Mouse (Mus musculus) central nervous system, embryonic 14 days (tissue): ENCODE data around the gene 1700122O11Rik. TPM values are rescaled to one million over a fixed set of nuclear protein-coding genes. Genes with fewer than 3 reads are reported as not detected.

Source experiments
- polyA plus RNA-seq: library from polyadenylated mRNA; depleted of rRNA; stranded (reverse); fragments of >200 nt; gene quantifications from 2 replicates; pipeline ENCODE4 v1.2.3, GENCODE M21; 2012; rRNA removed

Gene 1700122O11Rik
- not detected in 2 replicates for polyA plus RNA-seq

DNA sequence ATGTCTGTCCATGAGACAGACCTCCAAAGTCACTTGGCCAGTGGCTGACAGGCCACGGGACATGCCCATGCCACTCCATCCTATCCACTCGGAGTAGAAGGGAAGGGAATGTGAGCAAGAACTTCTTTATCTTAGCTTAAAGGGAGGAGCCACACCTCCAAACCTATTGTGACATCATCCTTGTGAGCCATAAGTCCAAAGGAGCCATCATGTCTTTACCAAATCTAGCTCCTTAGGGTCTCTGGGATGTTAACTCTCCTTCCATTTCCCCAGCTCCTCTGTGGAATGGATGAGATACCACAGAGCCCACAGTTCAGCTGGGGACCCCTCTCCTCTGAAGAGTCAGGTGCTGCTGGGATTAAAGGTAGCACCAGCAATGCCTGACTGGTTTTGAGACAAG, at the start of gene 1700122O11Rik:
Gene 1700122O11Rik, minus strand, starts transcription at position 101 of the 400 bp plus-strand sequence.

Other genes starting within 250 kb of the 1700122O11Rik start
- 37.4 and 87.0 TPM in 2 replicates for gene Mdfi, start 203.6 kb downstream of the 1700122O11Rik start, polyA plus RNA-seq
- 88.7 and 94.3 TPM in 2 replicates for gene Foxp4, start 113.6 kb downstream of the 1700122O11Rik start, polyA plus RNA-seq
- not detected in 2 replicates for gene 1700067P10Rik, start 51.0 kb upstream of the 1700122O11Rik start, polyA plus RNA-seq
- not detected in 2 replicates for gene 9830107B12Rik, start 108.0 kb upstream of the 1700122O11Rik start, polyA plus RNA-seq
- gene A530064D06Rik, start 129.0 kb upstream of the 1700122O11Rik start, polyA plus RNA-seq, result 0.11 and 0.16 TPM in 2 replicates
- 0.01 and 0.08 TPM in 2 replicates for gene Trem1, start 194.5 kb upstream of the 1700122O11Rik start, polyA plus RNA-seq
- gene Trem3, start 209.5 kb upstream of the 1700122O11Rik start, polyA plus RNA-seq, result 0.11 TPM in 1 of 2 replicates, not detected in the other
- 0.17 TPM in 1 of 2 replicates, not detected in the other for gene Treml4, start 226.0 kb upstream of the 1700122O11Rik start, polyA plus RNA-seq